Mouse (Mus musculus) spleen, postnatal 36 days (tissue): Measurements from ENCODE around the gene Zfp277.

Source experiments
- DNase-seq, 2 experiments: peaks; one replicate each; pipeline ENCODE4 v3.0.0; 2022; ENCODE audit warnings: low spot score in 2 of 2, mixed read lengths in 1 of 2

Gene Zfp277

GRCm38 (mm10) chr12:40445206-40445605 lies 496 bp downstream of the Zfp277 start:
- DNase-seq = peak in 1 of 2 experiments; percentile 12

GRCm38 (mm10) chr12:40438049-40438448 lies 7.7 kb downstream of the Zfp277 start:
- no peak for DNase-seq

GRCm38 (mm10) chr12:40434101-40434500 lies 11.6 kb downstream of the Zfp277 start:
- no peak for DNase-seq

- DNase-seq = no peak
These were observed 14.6 kb downstream of the Zfp277 start for GRCm38 (mm10) chr12:40431075-40431474.

- DNase-seq = no peak
These were observed 15.7 kb downstream of the Zfp277 start for GRCm38 (mm10) chr12:40429976-40430375.

GRCm38 (mm10) chr12:40427606-40428005 lies 18.1 kb downstream of the Zfp277 start:
- no peak for DNase-seq

GRCm38 (mm10) chr12:40424991-40425390 lies 20.7 kb downstream of the Zfp277 start:
- DNase-seq = no peak

- DNase-seq = no peak
These were observed 28.4 kb downstream of the Zfp277 start for GRCm38 (mm10) chr12:40417257-40417656.

- no peak for DNase-seq
These were observed 30.3 kb downstream of the Zfp277 start for GRCm38 (mm10) chr12:40415312-40415925.

- no peak for DNase-seq
These were observed 30.9 kb downstream of the Zfp277 start for GRCm38 (mm10) chr12:40414682-40415311.

- no peak for DNase-seq
These were observed 45.9 kb downstream of the Zfp277 start for GRCm38 (mm10) chr12:40399812-40400211.

- DNase-seq = no peak
These were observed 46.3 kb downstream of the Zfp277 start for GRCm38 (mm10) chr12:40399386-40399785.

GRCm38 (mm10) chr12:40398916-40399315 lies 46.8 kb downstream of the Zfp277 start:
- DNase-seq = no peak

GRCm38 (mm10) chr12:40392869-40393268 lies 52.8 kb downstream of the Zfp277 start:
- no peak for DNase-seq

GRCm38 (mm10) chr12:40391262-40391661 lies 54.4 kb downstream of the Zfp277 start:
- no peak for DNase-seq

GRCm38 (mm10) chr12:40387786-40388185 lies 57.9 kb downstream of the Zfp277 start:
- DNase-seq = no peak

- no peak for DNase-seq
These were observed 60.4 kb downstream of the Zfp277 start for GRCm38 (mm10) chr12:40385301-40385700.

GRCm38 (mm10) chr12:40383718-40384117 lies 62.0 kb downstream of the Zfp277 start:
- no peak for DNase-seq

- no peak for DNase-seq
These were observed 63.2 kb downstream of the Zfp277 start for GRCm38 (mm10) chr12:40382539-40382938.

GRCm38 (mm10) chr12:40381824-40382223 lies 63.9 kb downstream of the Zfp277 start:
- no peak for DNase-seq

- DNase-seq = no peak
These were observed 64.4 kb downstream of the Zfp277 start for GRCm38 (mm10) chr12:40381173-40381801.

- peak; percentile 23 to 52 for DNase-seq
These were observed 66.2 kb downstream of the Zfp277 start for GRCm38 (mm10) chr12:40379538-40379923.
